Mouse (Mus musculus) thymus, adult 2 months (tissue): ENCODE data around the gene Stn1. TPM values are rescaled to one million over a fixed set of nuclear protein-coding genes. Genes with fewer than 3 reads are reported as not detected.

Experiments
- DNase-seq: peaks from one replicate; pipeline ENCODE4 v3.0.0; 2021
- H3K27ac ChIP-seq: fragments of 200-500 bp; 2 replicates; pipeline ENCODE4 v1.5.1; 2012; ENCODE audit warnings: low read length, control low read depth; ENCODE audit not compliant: control insufficient read depth, insufficient read depth
- H3K27me3 ChIP-seq: fragments of 200-500 bp; 2 replicates; pipeline ENCODE4 v1.6.1; 2012; ENCODE audit warnings: mild to moderate bottlenecking, low read length, moderate library complexity, mixed read lengths; ENCODE audit not compliant: control insufficient read depth, insufficient read depth
- H3K36me3 ChIP-seq: fragments of 200-500 bp; 2 replicates; pipeline ENCODE4 v1.6.1; 2012; ENCODE audit warnings: mild to moderate bottlenecking, low read length, moderate library complexity; ENCODE audit not compliant: control insufficient read depth, insufficient read depth
- H3K4me1 ChIP-seq: fragments of 200-500 bp; replicated peaks from 2 replicates; pipeline ENCODE4 v1.6.1; 2012; ENCODE audit warnings: low read length; ENCODE audit not compliant: control insufficient read depth, insufficient read depth
- H3K4me3 ChIP-seq: fragments of 200-500 bp; 2 replicates; pipeline ENCODE4 v1.5.1; 2012; ENCODE audit warnings: mild to moderate bottlenecking, low read length, control low read depth, moderate library complexity; ENCODE audit not compliant: control insufficient read depth, insufficient read depth
- CTCF ChIP-seq: fragments of 200-500 bp; IDR thresholded peaks from 2 replicates; pipeline ENCODE4 v1.5.1; 2012; ENCODE audit warnings: mild to moderate bottlenecking, control low read depth, low read length, moderate library complexity, borderline replicate concordance; ENCODE audit not compliant: control insufficient read depth, poor library complexity, insufficient read depth; ENCODE audit errors: extremely low read depth
- POLR2A ChIP-seq: fragments of 200-500 bp; IDR thresholded peaks from 2 replicates; pipeline ENCODE4 v1.6.1; 2012; ENCODE audit warnings: mild to moderate bottlenecking, low read length, control low read depth, moderate library complexity; ENCODE audit not compliant: control insufficient read depth, poor library complexity, insufficient read depth; ENCODE audit errors: extremely low read depth
- WGBS: fragments of 180-500 bp; shearing (Covaris S2); methylation state at CpG from one replicate; pipeline ENCODE4 v1.1.7; 2018; 5-methylcytosine and 5-hydroxymethylcytosine counted together
- polyA plus RNA-seq: library from polyadenylated mRNA; depleted of rRNA; stranded (reverse); fragments of >200 nt; gene quantifications from 2 replicates; pipeline ENCODE4 v1.2.3, GENCODE M21; 2012

The Stn1 gene
- polyA plus RNA-seq, 1 experiment = 24.8 TPM

DNA sequence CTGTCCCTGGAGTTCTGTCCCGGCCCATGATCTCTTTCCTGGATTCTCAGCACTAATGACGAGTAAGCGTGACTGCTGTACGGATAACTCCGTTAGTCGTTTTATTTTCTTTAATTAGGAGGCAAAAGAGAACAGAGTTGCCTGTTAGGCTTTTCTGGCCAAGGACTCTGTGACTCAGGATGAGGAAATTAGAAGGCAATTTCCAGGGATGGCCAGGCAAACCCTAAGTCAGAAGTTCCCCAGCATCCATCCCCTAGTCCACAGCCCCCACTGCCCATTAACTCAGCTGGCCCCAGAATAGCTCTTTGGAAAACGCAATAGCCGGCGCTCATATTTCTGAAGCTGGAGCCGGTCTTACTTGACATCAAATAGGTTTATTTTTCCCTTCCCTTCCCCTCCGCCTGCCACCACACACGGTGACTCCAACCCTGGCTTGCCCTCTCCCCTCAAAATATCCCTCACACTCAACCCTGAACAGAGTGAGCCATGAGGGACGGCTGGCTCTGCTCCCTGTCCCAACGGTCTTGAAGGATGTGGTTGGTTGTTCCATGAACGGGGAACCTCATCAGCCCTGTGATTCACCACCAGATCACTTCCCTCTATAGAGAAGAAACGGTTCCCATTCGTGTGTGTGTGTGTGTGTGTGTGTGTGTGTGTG is 78.7 kb downstream of the Stn1 start:
- Histone ChIP-seq H3K36me3 (no peaks in the 10 kb centered on the region), H3K4me3 (no peak overlapping the region), H3K4me1 (peaks cover 65% of the 10 kb centered on the region), H3K27me3 (no peaks in the 10 kb centered on the region), H3K27ac (no peak overlapping the region)
- no peak for DNase-seq
- TF ChIP-seq POLR2A = no peak
- 61% methylated on average over 17 of the region's 17 CpGs for WGBS

DNA sequence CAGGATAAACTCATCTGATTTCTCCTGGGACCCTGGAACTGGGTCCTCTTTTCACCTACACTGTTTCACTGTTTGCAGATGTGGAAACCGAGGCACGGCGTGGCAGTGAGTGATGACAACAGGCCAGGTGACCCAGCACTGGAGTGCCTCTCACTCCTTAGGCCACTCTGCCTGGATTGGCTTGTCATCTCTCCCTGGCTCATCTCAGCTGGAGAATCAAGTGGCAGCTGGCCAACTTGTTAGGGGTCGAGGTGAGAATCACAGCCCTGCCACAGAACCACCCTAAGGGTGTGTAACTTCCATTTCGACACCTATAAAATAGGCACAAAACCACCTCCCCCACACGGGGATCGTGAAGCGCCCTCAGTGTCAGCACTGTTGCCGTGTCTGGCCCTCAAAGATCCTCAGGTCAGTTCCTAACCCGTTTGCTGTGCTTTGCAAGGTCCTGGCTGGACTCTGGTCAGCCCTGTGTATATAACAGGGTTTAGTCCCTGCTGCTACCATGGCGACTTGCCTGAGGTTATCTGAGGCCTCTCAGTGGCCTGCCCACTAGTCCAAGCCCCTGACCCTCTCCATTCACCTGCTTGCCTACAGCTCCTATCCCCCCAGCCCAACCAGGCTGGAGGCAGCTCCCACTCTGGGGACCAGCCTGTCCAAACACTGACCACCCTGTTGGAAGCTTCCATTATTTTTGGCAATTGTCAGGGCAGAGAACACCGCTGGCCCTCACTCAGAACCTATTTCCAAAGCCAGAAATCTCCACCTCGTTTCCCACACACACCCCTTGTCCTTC is 79.4 kb downstream of the Stn1 start:
- WGBS = 81% methylated on average over 13 of the region's 13 CpGs
- no peaks in the 10 kb centered on the region for H3K27me3 ChIP-seq
- H3K4me1 ChIP-seq = peaks cover 65% of the 10 kb centered on the region
- H3K36me3 ChIP-seq = no peaks in the 10 kb centered on the region
- DNase-seq = no peak
- no peak overlapping the region for H3K27ac ChIP-seq
- H3K4me3 ChIP-seq = no peak overlapping the region
- TF ChIP-seq POLR2A (no peak), CTCF (no peak)

DNA sequence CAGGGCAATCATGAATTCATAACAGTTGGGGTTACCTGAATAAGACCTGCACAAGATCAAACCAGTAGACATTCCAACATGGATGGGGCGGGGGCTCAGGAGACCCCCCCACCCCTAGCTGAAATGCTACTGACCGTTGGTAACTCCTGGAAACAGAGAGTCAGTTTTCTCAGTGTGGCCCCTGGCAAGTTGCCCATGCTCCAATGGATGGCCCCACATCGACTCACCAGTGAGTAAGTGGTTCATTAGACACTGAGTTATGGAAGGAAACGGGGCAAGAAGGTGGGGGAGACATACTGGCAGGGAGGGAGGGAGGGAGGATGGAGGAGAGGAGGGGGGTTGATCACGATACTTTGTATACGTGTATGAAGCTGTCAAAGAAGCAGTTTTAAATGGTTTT is 81.3 kb downstream of the Stn1 start:
- Histone ChIP-seq H3K4me3 (no peak overlapping the region), H3K36me3 (no peaks in the 10 kb centered on the region), H3K27ac (no peak overlapping the region), H3K4me1 (peaks cover 73% of the 10 kb centered on the region), H3K27me3 (no peaks in the 10 kb centered on the region)
- 68% methylated on average over 6 of the region's 6 CpGs for WGBS
- no peak for TF ChIP-seq POLR2A
- TF ChIP-seq CTCF = no peak
- no peak for DNase-seq

DNA sequence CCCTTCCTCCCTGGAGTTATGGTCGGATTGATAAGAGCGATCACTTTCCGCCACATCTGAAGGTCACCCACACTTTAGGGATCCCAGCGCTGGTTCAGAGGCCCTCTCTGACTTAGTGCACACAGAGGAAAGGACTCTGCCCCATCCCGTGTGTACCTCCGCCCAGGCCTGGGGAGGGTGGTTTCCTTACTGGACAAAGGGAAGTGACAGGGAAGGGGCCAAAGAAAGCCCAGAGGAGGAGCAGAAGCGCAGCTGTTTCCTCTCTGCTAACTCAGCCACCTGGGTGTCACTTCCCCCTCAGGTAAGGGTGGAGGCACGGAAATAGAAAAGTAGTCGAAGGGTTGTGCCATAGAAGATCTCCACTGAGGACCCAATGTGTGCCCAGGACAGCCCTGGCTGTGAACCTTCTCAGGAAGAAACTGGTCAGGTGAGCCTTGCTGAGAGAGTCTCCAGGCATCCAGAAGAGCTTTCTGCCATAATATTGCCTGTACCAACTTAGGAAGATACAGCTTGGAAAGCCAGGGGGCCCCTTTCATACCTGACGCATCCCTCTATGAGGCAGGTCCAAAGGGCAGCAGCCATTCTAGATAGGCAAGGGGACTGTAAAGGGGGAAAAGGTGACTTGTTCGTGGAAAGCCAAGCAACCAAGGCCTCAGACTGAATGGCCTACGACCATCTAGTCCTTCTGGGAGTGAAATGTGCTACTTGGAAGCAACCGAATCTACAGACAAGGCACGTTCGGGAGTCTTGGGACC is 82.1 kb downstream of the Stn1 start:
- no peak for DNase-seq
- H3K27ac ChIP-seq = peak overlapping the region; percentile 16; the same call in 1 of the 2 replicates
- H3K36me3 ChIP-seq = no peaks in the 10 kb centered on the region
- H3K4me3 ChIP-seq = no peak overlapping the region
- no peaks in the 10 kb centered on the region for H3K27me3 ChIP-seq
- peaks cover 75% of the 10 kb centered on the region for H3K4me1 ChIP-seq
- WGBS = 76% methylated on average over 15 of the region's 15 CpGs
- TF ChIP-seq CTCF (no peak), POLR2A (no peak)

DNA sequence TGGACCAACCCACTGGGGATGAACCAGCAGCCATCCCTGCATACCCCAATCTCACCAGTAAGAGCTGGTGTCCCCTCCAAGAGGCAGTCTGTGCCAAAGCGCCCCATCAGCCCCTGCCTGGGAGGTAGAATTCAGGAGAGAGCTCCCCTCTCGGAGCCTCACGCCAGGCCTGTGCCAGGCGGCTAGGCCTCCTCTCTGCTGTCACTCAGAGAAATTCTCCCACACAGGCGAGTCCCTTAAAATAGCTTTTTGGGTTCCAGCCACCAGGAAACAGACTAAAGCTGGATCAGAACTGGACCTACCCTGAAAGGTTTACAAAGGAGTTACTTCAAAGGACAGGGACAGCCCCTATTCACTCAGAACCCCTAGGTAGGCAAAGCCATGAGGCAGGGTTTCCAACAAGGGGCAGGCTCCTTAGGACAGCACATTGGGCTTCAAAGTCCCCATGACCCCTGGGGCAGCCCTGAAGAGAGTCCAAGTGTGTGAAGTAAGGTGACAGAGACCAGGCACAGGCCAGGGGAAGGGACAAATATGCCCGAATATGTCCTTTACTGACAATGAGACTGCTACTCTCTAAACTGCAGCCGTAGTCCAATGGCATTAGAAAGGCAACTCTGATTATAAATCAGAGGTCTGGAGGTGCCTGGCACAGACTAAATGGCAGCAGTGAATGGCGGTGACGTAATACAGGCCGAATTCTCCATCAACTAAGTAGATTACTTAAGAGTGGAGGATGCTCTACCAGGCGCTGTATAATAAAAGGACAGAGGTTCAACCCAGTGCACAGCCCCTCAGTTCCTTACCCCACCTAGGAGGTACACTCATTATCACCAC is 82.9 kb downstream of the Stn1 start:
- H3K36me3 ChIP-seq = no peaks in the 10 kb centered on the region
- no peak for TF ChIP-seq CTCF
- TF ChIP-seq POLR2A = no peak
- H3K27ac ChIP-seq = peak overlapping the region; percentile 39
- H3K4me1 ChIP-seq = peaks cover 80% of the 10 kb centered on the region
- DNase-seq = no peak
- H3K4me3 ChIP-seq = no peak overlapping the region
- 87% methylated on average over 11 of the region's 11 CpGs for WGBS
- H3K27me3 ChIP-seq = no peaks in the 10 kb centered on the region

DNA sequence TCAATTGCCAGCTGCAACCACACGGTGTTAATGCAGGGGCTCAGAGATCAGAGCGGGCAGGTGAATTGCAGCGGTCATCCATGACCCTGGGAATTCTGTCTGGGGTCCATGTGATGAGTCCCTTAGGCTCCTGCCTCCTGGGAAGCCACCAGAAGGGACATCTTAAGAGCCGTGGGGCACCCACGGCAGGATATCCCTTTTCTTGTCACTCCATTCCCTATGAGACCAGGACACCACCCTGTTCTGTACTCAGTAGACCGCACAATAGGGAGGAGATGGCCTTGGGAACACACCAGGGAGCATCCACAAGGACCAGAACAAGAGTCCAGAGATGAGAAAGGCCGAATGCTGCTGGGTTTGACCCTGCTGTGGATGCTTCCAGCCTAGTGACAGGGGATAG is 84.0 kb downstream of the Stn1 start:
- 83% methylated on average over 7 of the region's 7 CpGs for WGBS
- no peaks in the 10 kb centered on the region for H3K36me3 ChIP-seq
- H3K4me3 ChIP-seq = no peak overlapping the region
- no peak for TF ChIP-seq POLR2A
- TF ChIP-seq CTCF = no peak
- H3K27me3 ChIP-seq = no peaks in the 10 kb centered on the region
- DNase-seq = no peak
- H3K27ac ChIP-seq = peak overlapping the region; percentile 39; the same call in 1 of the 2 replicates
- peaks cover 82% of the 10 kb centered on the region for H3K4me1 ChIP-seq
